Mouse (Mus musculus) kidney, postnatal 25 days (tissue): ENCODE measurements around the gene Camkk2.

Source experiments
- DNase-seq, 2 experiments: peaks; one replicate each; pipeline ENCODE4 v3.0.0; 2021; ENCODE audit warnings: mixed read lengths in 2 of 2

The Camkk2 gene

GRCm38 (mm10) chr5:122733881-122734280, 45.3 kb downstream of the Camkk2 start:
- no peak for DNase-seq

- peak; percentile 42 to 68 for DNase-seq
These were observed 47.1 kb downstream of the Camkk2 start for GRCm38 (mm10) chr5:122731991-122732673.

- peak; percentile 72 to 81 for DNase-seq
These were observed 47.9 kb downstream of the Camkk2 start for GRCm38 (mm10) chr5:122731321-122731720.

GRCm38 (mm10) chr5:122730776-122731175, 48.4 kb downstream of the Camkk2 start:
- DNase-seq: peak in 1 of 2 experiments; percentile 54

GRCm38 (mm10) chr5:122727096-122727495, 52.1 kb downstream of the Camkk2 start:
- DNase-seq: no peak

GRCm38 (mm10) chr5:122726595-122726994, 52.6 kb downstream of the Camkk2 start:
- no peak for DNase-seq

GRCm38 (mm10) chr5:122726068-122726467, 53.1 kb downstream of the Camkk2 start:
- DNase-seq: peak; percentile 57 to 80

GRCm38 (mm10) chr5:122725453-122725852, 53.8 kb downstream of the Camkk2 start:
- no peak for DNase-seq

GRCm38 (mm10) chr5:122719168-122719567, 60.0 kb downstream of the Camkk2 start:
- no peak for DNase-seq

GRCm38 (mm10) chr5:122718400-122718799, 60.8 kb downstream of the Camkk2 start:
- no peak for DNase-seq

GRCm38 (mm10) chr5:122716793-122717192, 62.4 kb downstream of the Camkk2 start:
- no peak for DNase-seq

GRCm38 (mm10) chr5:122715723-122716122, 63.5 kb downstream of the Camkk2 start:
- DNase-seq: no peak

- no peak for DNase-seq
These were observed 70.4 kb downstream of the Camkk2 start for GRCm38 (mm10) chr5:122708819-122709218.

- DNase-seq: peak; percentile 81 to 93
These were observed 71.7 kb downstream of the Camkk2 start, which contains the start of gene P2rx4 for GRCm38 (mm10) chr5:122707276-122708181. TSS of gene P2rx4 (plus strand) at chr5:122707544.

GRCm38 (mm10) chr5:122706917-122707275, 72.3 kb downstream of the Camkk2 start:
- no peak for DNase-seq

- no peak for DNase-seq
These were observed 74.0 kb downstream of the Camkk2 start for GRCm38 (mm10) chr5:122705174-122705573.

GRCm38 (mm10) chr5:122704571-122704970, 74.6 kb downstream of the Camkk2 start:
- peak; percentile 51 to 75 for DNase-seq

GRCm38 (mm10) chr5:122703574-122703973, 75.6 kb downstream of the Camkk2 start:
- no peak for DNase-seq

- peak; percentile 16 to 65 for DNase-seq
These were observed 77.1 kb downstream of the Camkk2 start for GRCm38 (mm10) chr5:122702156-122702555.

- no peak for DNase-seq
These were observed 78.4 kb downstream of the Camkk2 start for GRCm38 (mm10) chr5:122700837-122701212.

GRCm38 (mm10) chr5:122700109-122700836, 78.9 kb downstream of the Camkk2 start:
- no peak for DNase-seq

GRCm38 (mm10) chr5:122698701-122699060, 80.5 kb downstream of the Camkk2 start:
- DNase-seq: no peak

- no peak for DNase-seq
These were observed 81.0 kb downstream of the Camkk2 start for GRCm38 (mm10) chr5:122698041-122698700.
